19 mouse cellular contexts compared by ENCODE assay signal in the genomic region with DNA sequence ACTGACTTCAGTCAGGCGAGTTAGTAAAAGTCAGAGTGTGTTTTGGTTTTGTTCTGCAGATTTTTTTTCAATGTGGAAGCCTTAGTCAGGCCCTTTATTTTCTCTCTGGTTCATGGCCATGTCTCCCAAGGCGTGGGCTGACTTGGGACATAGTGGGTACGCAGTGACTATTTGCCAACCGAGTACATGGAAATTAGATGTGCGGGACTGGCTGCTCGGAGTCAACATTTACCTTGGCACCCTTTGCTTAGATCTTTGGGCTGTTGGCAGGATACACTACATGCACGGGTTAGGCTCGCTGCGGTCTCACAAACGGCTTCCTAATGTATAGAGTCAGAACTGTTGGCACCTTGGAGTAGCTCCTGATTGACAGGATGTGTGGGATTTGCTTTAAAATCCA. TPM values are rescaled to one million over a fixed set of nuclear protein-coding genes. Genes with fewer than 3 reads are reported as not detected.
DNase-seq lines count a peak whose midpoint lies in the region; ATAC-seq and TF ChIP-seq lines count a peak whose summit lies in the region.
"Had no signal": no experiment of that assay in that cellular context is flagged by ENCODE, and none has a peak within 500 bp of the region (broad histone marks: within the 10 kb centered on the region; RNA-seq: fewer than 3 reads in every experiment).

No protein-coding gene starts in this region.

- no peak for ATAC-seq in embryonic facial prominence, embryonic 14.5 days (ENCODE audit: low read depth)
- ATAC-seq in lung, embryonic 16.5 days (ENCODE audit: low read depth), result peak; percentile 61
- ATAC-seq: forebrain, embryonic 15.5 days; hindbrain, postnatal 0 days had no signal

- no peaks in the 10 kb centered on the region for H3K36me3 ChIP-seq in embryonic facial prominence, embryonic 14.5 days (ENCODE audit: control insufficient read depth, insufficient read depth, low read length)
- no peaks in the 10 kb centered on the region for H3K36me3 ChIP-seq in embryonic facial prominence, embryonic 10.5 days (replicated peaks)
- H3K36me3 ChIP-seq in kidney, adult 2 months (ENCODE audit: control insufficient read depth, insufficient read depth, low read length), result no peaks in the 10 kb centered on the region
- H3K36me3 ChIP-seq in lung, embryonic 16.5 days (ENCODE audit: control insufficient read depth, insufficient read depth, low read length), result no peaks in the 10 kb centered on the region
- H3K36me3 ChIP-seq in limb, embryonic 10.5 days, result no peaks in the 10 kb centered on the region
- H3K36me3 ChIP-seq: forebrain, embryonic 15.5 days; midbrain, embryonic 10.5 days; stomach, embryonic 15.5 days had no signal

- TF ChIP-seq CTCF in kidney, adult 2 months (conservative IDR thresholded peaks at IDR 0.05; ENCODE audit: insufficient read depth, insufficient read length, low read depth, low read length), result no peak

- WGBS in embryonic facial prominence, embryonic 14.5 days, result 81% methylated on average over 10 of the region's 10 CpGs
- 93% methylated on average over 10 of the region's 10 CpGs for WGBS in embryonic facial prominence, embryonic 10.5 days
- 67% methylated on average over 10 of the region's 10 CpGs for WGBS in kidney, adult 2 months
- WGBS in lung, embryonic 16.5 days, result 58% methylated on average over 10 of the region's 10 CpGs
- 95% methylated on average over 10 of the region's 10 CpGs for WGBS in limb, embryonic 10.5 days

- no peak for TF ChIP-seq POLR2A in kidney, adult 2 months (IDR thresholded peaks at IDR 0.05; ENCODE audit: low read depth, low read length)

- H3K9ac ChIP-seq in embryonic facial prominence, embryonic 14.5 days (ENCODE audit: low read depth, low read length), result no peak overlapping the region
- H3K9ac ChIP-seq in lung, embryonic 16.5 days (ENCODE audit: low read length), result no peak overlapping the region
- H3K9ac ChIP-seq: forebrain, embryonic 15.5 days; liver, embryonic 14.5 days; stomach, embryonic 15.5 days had no signal

- no peaks in the 10 kb centered on the region for H3K9me3 ChIP-seq in embryonic facial prominence, embryonic 14.5 days (ENCODE audit: control insufficient read depth, low read length)
- H3K9me3 ChIP-seq in embryonic facial prominence, embryonic 10.5 days, result no peaks in the 10 kb centered on the region
- H3K9me3 ChIP-seq in lung, embryonic 16.5 days (ENCODE audit: control insufficient read depth, low read length), result no peaks in the 10 kb centered on the region
- H3K9me3 ChIP-seq in limb, embryonic 10.5 days (replicated peaks), result no peaks in the 10 kb centered on the region
- H3K9me3 ChIP-seq: forebrain, embryonic 15.5 days; midbrain, embryonic 10.5 days; stomach, embryonic 15.5 days had no signal

- H3K27ac ChIP-seq in embryonic facial prominence, embryonic 14.5 days (replicated peaks; ENCODE audit: low read depth, low read length), result no peak overlapping the region
- no peak overlapping the region for H3K27ac ChIP-seq in embryonic facial prominence, embryonic 10.5 days (replicated peaks)
- H3K27ac ChIP-seq in kidney, adult 2 months (ENCODE audit: insufficient read depth, low read depth, low read length), result 0 out of 2 replicates have a peak overlapping the region, but pooled peaks have one; percentile 17
- H3K27ac ChIP-seq in lung, embryonic 16.5 days (ENCODE audit: low read length), result no peak overlapping the region
- no peak overlapping the region for H3K27ac ChIP-seq in limb, embryonic 10.5 days
- H3K27ac ChIP-seq: forebrain, embryonic 15.5 days; hindbrain, postnatal 0 days; macrophage; midbrain, embryonic 10.5 days had no signal

- no peak overlapping the region for H3K4me3 ChIP-seq in embryonic facial prominence, embryonic 14.5 days (ENCODE audit: low read depth, low read length)
- no peak overlapping the region for H3K4me3 ChIP-seq in embryonic facial prominence, embryonic 10.5 days
- no peak overlapping the region for H3K4me3 ChIP-seq in kidney, adult 2 months (ENCODE audit: insufficient read depth, low read depth, low read length)
- no peak overlapping the region for H3K4me3 ChIP-seq in lung, embryonic 16.5 days (ENCODE audit: low read length)
- no peak overlapping the region for H3K4me3 ChIP-seq in limb, embryonic 10.5 days
- H3K4me3 ChIP-seq: forebrain, embryonic 15.5 days; midbrain, embryonic 10.5 days; stomach, embryonic 15.5 days had no signal

- peak; percentile 31 for DNase-seq in embryonic facial prominence, embryonic 14.5 days (ENCODE audit: low spot score)
- no peak for DNase-seq in embryonic facial prominence, embryonic 10.5 days (ENCODE audit: low spot score)
- DNase-seq in kidney, adult 2 months, result peak; percentile 14
- no peak for DNase-seq in kidney, postnatal 4 days
- no peak for DNase-seq in lung, postnatal 25 days (ENCODE audit: low spot score)
- no peak for DNase-seq in limb, embryonic 10.5 days (ENCODE audit: low spot score)
- DNase-seq: adrenal gland, postnatal 10 days; cerebellum, adult 2 months; gastrocnemius, postnatal 14 days; right cerebral cortex, postnatal 4 days; thymus, adult 2 months; thymus, postnatal 4 days had no signal

- no peaks in the 10 kb centered on the region for H3K27me3 ChIP-seq in embryonic facial prominence, embryonic 14.5 days (replicated peaks; ENCODE audit: control insufficient read depth, insufficient read depth, low read length)
- H3K27me3 ChIP-seq in embryonic facial prominence, embryonic 10.5 days (replicated peaks; ENCODE audit: low read depth, poor library complexity, severe bottlenecking), result no peaks in the 10 kb centered on the region
- no peaks in the 10 kb centered on the region for H3K27me3 ChIP-seq in kidney, adult 2 months (replicated peaks; ENCODE audit: control insufficient read depth, insufficient read depth, low read length)
- H3K27me3 ChIP-seq in lung, embryonic 16.5 days (ENCODE audit: control insufficient read depth, insufficient read depth, low read depth, low read length), result no peaks in the 10 kb centered on the region
- H3K27me3 ChIP-seq in limb, embryonic 10.5 days (ENCODE audit: low read depth, poor library complexity, severe bottlenecking), result no peaks in the 10 kb centered on the region
- H3K27me3 ChIP-seq: forebrain, embryonic 15.5 days; stomach, embryonic 15.5 days had no signal

- peaks cover 13% of the 10 kb centered on the region for H3K4me1 ChIP-seq in embryonic facial prominence, embryonic 14.5 days (ENCODE audit: control insufficient read depth, insufficient read depth, low read length)
- H3K4me1 ChIP-seq in embryonic facial prominence, embryonic 10.5 days, result peaks cover 17% of the 10 kb centered on the region
- peaks cover 17% of the 10 kb centered on the region; the same call in 1 of the 2 replicates for H3K4me1 ChIP-seq in kidney, adult 2 months (ENCODE audit: control insufficient read depth, insufficient read depth, low read length)
- H3K4me1 ChIP-seq in lung, embryonic 16.5 days (replicated peaks; ENCODE audit: control insufficient read depth, insufficient read depth, low read length), result peaks cover 16% of the 10 kb centered on the region
- peaks cover 12% of the 10 kb centered on the region for H3K4me1 ChIP-seq in limb, embryonic 10.5 days
- H3K4me1 ChIP-seq: forebrain, embryonic 15.5 days had no signal

- no peak overlapping the region for H3K4me2 ChIP-seq in embryonic facial prominence, embryonic 14.5 days (ENCODE audit: low read depth, low read length)
- H3K4me2 ChIP-seq in lung, embryonic 16.5 days (ENCODE audit: low read depth, low read length), result no peak overlapping the region
- H3K4me2 ChIP-seq: forebrain, embryonic 15.5 days; stomach, embryonic 15.5 days had no signal

RNA-seq across cellular contexts. Expression of a gene that starts 7.9 kb away (rescaled TPM):
- 30.0 and 33.9 TPM in 2 replicates for polyA plus RNA-seq in embryonic facial prominence, embryonic 14.5 days (2014; fragmentation: Nextera tagmentation; extraction: Ambion mirVana)
- 8.0 and 8.7 TPM in 2 replicates for polyA plus RNA-seq in embryonic facial prominence, embryonic 10.5 days (2016; fragmentation: Nextera tagmentation; extraction: Ambion mirVana)
- polyA plus RNA-seq in kidney, adult 2 months (2012; rRNA removed), result 206 and 212 TPM in 2 replicates
- polyA plus RNA-seq in lung, embryonic 16.5 days (2015; fragmentation: Nextera tagmentation; extraction: Ambion mirVana), result 20.3 and 23.5 TPM in 2 replicates
- polyA plus RNA-seq in limb, embryonic 10.5 days (2016; fragmentation: Nextera tagmentation; extraction: Ambion mirVana), result 5.8 and 7.0 TPM in 2 replicates

Comparison
In these comparisons a context has a peak if more than half of its experiments do, and no peak if none do; other contexts are left out.
1. DNase-seq: peak in embryonic facial prominence, embryonic 14.5 days (single experiment) and kidney, adult 2 months (single experiment); none in embryonic facial prominence, embryonic 10.5 days (single experiment), kidney, postnatal 4 days (0 of 2), lung, postnatal 25 days (single experiment) and limb, embryonic 10.5 days (single experiment).